Mouse (Mus musculus) CD4-positive helper T cell, adult 2 months (primary cell): ENCODE measurements around the gene Ints13.

Experiments used
- DNase-seq: peaks from one replicate; pipeline ENCODE4 v3.0.0-alpha.2; 2012; ENCODE audit warnings: low read depth, missing footprints, low spot score

Ints13 gene

DNA sequence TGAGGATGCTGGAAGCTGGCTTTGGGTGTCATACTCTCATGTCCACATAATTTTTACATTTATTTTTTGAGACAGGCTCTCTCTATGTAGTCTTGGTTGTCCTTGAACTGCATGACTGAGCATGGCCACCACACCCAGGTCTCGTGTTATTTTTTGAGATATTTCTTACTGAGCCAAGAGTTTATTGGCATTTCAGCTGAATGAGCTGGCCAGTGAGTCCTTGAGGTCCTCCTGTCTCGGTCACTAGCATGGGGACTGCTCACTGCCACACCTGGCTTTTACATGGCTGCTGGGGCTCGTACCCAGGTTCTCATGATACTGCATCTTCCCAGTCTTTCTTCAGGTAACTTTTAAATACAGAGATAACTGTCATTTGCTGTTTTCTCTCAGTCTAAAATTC, 37.2 kb downstream of the Ints13 start:
- no peak for DNase-seq

DNA sequence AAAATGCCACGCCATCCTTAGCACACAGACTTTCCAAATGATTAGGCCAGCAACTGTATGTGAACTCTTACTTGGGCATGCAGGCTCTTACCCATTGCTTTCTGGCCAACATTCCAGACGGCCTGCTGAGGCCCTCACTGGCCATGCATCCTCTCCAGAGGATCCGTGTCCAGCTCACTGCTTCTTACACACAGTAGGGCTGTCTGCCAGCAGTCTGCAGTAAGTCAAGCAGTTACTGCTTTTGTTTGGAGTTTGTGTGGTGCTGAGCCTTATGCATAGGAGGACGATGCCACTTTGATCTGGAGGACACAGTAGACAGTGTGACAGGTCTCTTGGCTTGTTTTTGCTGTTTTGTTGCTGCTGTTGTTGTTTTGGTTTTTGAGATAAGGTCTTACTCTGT, 39.0 kb downstream of the Ints13 start:
- no peak for DNase-seq

DNA sequence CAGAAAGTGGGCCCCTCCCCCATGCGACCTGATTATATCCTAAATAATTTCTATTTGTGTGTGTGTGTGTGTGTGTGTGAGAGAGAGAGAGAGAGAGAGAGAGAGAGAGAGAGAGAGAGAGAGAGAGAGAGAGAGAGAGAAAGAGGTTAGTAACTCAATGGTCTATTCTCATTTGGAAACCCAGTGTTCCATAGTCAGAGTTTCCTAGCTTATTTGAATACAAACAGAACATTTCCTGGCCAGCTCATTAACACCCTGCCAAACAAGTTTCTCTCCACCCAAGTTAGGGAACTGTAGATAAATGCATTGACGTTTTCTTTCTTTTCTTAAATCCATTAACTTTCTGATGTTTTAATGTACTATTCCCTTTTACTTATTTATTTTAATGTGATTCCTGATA, 39.6 kb downstream of the Ints13 start:
- DNase-seq, result no peak

DNA sequence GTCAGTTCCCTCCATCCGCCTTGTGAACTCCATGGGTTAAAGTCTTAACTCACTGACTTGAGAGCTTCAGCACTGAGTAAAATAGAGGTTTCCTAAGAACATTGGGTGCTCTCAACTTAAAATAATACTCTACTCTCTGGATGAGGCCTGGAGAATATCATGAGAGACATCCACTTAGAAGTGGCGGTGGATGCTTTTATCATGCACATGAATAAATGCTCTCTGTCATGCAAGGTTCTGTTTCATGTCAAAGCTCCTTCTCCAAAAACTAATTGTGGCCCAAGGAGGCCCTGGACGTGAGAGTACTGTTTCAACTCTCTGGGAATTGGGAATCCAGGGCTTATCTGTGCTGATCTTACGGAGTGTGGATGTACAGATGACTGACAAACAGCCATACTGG, 40.5 kb downstream of the Ints13 start:
- DNase-seq, result no peak

DNA sequence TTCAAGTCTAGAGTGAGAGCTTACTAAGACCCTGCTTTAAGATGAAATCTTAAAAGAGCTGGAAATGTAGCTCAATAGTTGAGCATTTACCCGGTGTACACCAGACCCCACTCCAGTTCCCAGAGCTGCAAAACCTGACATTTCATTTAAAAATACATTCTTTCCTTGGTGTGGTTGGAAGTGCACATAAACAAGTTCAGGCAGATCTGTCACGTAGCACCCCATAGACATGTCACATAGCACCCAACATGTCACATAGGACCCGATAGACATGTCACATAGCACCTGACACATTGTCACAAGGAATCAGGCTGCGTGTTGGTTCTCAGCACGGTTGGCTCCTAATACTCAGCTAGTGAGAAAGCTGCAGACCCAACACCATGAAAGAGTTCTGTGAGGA, 42.1 kb downstream of the Ints13 start:
- no peak for DNase-seq

DNA sequence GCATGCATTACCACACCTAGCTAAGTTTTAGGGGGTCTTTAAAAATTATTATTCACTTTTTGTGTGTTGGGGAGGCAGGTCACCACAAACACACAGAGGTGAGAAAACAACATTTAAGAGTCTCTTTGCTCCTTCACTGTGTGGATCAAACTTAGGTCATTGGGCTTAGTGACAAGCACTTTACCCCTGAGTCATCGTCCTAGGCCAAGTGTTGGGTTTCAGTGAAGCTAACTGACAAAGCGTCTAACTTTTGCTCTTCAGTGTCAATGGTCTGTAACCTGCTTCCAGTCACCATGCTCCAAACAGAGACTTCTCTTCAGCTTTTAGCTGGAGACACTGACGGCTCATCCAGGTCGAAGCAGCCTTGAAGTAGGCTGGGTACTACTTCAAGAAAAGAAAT, 44.5 kb downstream of the Ints13 start:
- no peak for DNase-seq

DNA sequence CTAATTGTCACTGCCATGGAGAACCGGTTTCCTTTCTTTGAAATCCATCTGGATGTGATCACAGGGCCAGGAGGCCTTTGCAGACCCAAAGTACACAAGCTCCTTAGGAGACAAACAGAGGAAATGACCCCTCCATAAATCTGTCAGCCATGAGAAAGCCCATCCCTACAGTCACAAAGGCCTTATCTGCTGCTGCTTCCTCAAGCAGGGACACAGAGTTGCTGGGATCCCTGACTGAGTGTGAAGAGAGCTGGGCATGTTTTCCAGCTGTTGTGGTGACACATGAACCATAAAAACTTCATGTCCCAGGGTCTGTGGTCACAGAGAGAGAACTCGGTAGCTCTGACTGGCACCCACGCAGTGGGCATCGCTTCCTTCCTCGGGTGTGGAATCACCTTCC, 46.9 kb downstream of the Ints13 start:
- DNase-seq, result no peak

DNA sequence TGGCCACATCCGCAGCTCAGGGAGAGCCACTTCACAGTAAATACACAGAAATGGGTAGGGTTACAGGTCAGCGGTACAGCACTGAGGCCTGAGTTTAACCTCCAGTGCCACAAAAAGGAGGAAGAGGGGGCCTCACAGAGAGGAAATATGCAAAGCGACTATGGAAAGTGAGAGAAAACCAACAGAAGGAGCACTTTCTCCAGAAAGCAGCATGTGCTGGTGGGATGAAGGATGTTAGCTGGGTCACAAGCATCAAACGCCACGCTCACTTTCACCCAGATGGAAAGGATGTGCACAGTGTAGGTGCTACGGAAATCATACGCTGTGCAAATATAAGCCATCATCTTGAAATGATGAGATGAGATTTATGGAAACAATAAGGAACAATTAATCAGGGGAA, 47.3 kb downstream of the Ints13 start:
- DNase-seq, result no peak

DNA sequence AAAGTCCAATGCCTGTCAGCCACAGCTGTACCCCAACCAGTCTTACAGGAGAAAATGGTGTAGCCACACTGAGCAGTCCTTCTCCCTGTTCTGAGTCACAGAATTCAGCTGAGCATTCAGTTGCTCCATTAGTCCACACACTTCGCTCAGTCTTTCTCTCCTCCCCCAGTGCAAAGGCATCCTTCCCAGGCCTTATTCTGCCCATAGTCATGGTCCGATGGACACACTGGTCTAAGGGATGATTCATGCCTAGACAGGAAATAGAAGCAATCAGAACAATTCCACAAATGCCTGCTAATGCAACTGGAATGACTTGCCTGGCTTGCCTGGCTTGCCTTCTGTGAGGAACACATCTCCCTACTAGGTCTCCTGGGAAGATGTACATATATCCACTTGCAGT, 50.1 kb downstream of the Ints13 start:
- DNase-seq, result no peak

DNA sequence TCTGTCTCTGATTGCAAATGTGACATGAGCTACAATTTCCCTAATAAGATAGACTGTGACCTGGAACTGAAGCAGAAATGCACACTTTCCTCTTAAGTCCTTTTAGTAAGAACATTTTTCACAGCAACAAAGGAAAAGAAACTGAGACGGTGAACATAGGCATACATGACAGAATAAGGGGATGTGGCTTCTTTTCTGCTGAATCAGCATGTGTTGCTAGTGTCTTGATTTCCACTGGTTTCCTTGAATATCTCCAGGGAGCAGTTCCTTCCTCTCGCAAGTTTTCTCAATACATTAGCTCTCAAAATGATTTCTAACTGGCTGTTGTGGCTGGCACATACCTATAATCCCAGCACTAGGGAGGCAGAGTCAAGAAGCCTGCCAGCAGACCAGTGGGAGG, 52.1 kb downstream of the Ints13 start:
- DNase-seq, result no peak

DNA sequence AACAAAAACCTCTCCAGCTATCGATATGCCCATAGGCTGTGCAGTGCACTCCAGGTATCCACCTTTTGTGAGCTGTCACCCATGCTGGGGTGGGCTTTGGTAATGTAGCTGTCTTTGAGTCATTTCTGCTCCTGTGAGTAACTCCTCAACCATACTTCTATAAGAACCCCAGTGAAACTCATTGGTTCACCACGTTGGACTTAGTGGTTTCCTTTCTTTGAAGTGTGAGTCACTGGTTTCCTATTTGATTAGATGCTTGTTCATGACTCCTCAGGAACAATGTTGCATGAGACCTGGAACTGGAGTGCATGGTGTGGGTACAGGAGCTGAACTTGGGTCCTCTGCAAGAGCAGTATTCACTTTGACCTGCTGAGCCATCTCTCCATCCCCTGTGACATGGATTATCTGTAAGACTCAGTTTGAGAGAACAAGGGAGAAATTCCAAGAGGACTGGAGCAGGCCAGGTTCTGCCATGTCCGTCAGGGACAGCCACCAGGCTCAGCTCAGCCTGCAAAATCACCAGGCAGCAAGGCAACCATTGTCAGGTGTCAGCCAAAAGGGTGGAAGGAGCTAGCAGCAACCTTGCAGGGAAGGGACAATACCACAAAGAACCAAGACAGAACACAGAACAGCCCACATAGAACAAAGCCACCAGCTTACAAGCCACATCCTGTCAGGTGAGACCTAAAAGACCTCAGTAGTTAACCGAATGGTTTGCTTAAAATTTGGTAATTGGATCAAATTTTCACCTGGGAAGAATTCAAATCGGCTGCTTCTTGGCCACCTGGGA, 56.0 kb downstream of the Ints13 start:
- peak; percentile 78 for DNase-seq

DNA sequence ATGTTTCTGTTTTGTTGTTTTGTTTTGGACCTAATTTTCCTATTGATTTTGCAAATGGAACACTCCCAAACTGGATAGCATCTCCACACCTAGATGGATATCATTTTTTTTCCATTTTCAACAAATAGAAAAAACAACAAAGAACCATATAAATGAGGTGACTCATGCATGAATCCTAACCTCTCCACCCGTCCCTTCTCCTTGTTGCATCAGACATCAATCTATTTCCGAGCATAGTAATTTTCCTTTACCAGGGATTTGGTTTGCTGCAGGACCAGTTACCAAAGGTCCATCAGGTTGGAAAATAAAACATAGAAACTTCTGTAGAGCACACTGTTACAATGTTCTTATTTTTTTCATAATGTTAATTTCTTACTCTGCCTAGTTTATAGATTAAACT, 58.6 kb downstream of the Ints13 start:
- DNase-seq, result no peak

DNA sequence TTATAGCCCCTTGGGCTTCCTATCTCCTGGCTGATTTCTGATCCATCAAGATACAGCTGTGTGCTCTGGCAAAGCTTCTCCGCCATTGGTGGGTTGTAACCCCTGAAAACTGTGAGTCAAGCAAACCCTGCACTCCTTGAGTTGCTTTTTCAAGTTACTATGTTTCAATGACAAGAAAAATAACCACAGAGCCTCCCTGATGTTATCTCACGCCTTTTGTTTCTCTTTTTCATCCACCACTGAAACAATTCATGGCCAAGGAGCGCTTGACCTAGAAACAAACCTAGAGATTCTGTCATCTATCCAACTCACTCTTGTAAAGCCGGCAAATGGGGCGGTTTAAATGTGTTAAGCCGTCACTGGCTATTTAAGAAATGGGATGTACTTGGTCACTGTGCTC, 61.7 kb downstream of the Ints13 start:
- peak; percentile 48 for DNase-seq

DNA sequence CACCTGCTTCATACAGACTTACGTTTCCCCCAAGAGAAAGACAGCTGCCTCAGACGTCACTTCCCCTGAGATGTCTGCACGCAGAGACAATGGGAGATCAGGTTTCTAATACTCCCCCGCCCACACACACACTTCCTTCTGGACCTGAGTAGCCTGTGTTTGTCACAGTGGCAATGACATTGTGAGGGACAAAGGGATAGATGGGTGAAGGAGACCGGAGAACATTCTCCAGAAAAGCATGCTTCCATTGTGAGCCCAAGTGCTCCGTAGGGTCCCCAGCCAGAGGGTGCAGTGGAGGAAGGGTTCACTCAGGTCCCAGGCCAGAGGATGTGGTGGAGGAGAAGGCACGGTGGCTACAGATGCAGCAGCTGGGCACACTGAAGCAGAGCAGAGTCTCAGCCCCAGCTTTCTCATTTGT, 63.1 kb downstream of the Ints13 start:
- DNase-seq, result peak; percentile 27

DNA sequence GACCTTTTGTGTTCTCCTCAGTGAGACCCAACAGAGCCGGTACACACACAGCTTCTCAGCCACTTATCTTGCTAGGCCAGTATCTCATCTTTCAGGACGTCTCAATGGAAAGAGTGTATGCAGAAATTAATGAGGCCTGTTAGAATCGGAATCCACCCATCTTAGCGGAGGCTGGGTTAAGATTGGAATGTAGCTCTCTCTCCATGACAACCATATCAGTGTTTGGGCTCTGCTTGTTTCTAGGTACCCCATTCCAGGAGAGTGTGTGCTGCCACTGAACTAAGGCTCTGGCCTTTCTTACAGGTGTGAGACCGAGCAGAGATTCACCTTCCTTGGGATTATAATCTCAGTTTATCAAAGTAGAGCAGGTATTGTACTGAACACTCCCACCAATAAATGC, 63.7 kb downstream of the Ints13 start:
- no peak for DNase-seq

DNA sequence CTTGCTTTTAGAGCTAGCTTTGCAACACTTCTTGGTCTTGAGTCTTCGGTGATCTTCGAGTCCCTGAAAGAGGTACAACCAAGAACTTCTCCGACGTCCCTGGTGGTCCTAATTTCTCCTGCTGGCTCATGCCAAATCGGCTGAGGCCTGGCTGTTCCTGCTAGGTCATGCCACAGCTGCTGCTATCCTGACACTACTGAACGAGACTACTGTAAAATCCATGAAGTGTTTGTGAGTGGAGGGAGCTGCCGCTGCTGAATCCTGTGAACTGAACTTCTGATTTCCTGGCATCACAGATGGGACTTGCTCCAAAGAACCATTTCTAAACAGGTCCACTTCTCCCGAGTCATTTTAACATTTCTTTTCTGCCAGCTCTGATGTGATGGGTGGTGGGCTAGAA, 64.3 kb downstream of the Ints13 start:
- DNase-seq, result no peak

DNA sequence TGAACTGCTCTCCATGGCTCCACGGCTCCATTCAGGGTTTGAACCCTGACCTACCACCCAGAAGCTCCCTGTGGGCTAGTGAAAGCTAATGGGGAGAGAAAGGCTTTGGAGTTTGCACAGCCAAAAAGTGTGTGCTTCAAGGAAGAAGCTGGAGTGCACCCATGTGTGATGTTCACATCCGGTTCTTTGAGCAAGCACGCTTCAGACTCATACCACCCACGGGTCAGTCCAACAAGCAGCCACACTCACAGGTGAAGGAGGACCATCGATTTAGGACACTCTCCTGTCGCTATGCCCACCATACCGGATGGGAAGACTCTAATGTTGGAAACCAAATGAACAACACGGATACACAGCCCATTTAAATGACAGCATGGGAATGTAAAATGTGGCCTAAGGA, 66.1 kb downstream of the Ints13 start:
- no peak for DNase-seq

DNA sequence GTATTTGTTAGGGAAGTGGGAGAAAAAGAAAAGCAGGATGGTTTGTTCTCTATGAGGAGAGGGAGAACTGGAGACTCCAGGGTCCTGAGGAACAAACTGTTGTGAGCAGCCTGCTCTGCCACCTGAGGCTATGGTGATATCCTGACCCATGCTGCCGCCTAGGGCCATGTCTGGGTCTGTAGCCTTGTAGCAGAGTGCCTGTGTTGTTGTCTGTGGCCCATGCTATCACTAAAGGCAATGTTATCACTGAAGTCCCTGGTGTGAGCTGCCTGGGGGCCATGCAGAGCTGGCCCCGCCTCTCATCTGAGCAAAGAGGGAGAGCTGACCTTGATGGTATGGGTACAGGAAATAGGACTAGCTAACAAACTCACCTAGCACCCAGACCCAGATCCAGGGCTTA, 67.7 kb downstream of the Ints13 start:
- no peak for DNase-seq

DNA sequence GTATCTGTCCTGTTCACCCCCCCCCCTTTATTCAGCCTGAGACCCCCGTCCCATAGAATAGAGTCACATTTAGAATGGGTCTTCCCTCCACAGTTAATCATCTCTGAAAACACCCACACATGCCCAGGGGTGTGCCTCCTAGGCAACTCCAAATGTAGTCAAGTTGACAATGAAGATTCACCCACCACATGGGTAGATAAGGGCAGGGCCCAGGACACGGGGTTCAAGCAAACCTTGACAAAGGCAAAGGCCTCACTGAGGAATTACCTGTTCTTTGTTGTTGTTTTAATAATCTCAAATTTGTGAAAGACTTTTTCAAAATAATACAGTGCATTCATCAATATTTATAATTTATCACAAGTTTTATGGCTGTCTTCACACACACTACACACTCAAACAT, 73.2 kb downstream of the Ints13 start:
- DNase-seq, result no peak

DNA sequence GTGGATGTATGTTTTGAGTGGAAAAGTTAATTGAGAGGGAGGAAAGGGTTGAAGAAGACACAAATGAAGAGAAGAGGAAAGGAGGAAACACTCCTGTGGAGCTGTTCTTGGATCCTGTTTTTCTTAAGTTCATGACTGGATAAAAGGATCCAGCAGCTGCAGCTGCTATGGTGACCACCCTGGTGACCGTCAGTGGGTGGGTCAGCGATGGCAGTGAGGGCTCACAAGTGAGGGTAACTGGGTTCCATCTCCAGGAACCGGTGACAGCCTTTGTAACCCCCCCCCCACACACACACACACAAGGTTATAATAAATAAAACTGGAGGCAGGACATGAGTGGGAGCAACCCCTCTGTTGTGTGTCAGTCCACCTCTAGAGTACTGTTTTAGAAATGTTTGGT, 74.8 kb downstream of the Ints13 start:
- DNase-seq, result no peak

DNA sequence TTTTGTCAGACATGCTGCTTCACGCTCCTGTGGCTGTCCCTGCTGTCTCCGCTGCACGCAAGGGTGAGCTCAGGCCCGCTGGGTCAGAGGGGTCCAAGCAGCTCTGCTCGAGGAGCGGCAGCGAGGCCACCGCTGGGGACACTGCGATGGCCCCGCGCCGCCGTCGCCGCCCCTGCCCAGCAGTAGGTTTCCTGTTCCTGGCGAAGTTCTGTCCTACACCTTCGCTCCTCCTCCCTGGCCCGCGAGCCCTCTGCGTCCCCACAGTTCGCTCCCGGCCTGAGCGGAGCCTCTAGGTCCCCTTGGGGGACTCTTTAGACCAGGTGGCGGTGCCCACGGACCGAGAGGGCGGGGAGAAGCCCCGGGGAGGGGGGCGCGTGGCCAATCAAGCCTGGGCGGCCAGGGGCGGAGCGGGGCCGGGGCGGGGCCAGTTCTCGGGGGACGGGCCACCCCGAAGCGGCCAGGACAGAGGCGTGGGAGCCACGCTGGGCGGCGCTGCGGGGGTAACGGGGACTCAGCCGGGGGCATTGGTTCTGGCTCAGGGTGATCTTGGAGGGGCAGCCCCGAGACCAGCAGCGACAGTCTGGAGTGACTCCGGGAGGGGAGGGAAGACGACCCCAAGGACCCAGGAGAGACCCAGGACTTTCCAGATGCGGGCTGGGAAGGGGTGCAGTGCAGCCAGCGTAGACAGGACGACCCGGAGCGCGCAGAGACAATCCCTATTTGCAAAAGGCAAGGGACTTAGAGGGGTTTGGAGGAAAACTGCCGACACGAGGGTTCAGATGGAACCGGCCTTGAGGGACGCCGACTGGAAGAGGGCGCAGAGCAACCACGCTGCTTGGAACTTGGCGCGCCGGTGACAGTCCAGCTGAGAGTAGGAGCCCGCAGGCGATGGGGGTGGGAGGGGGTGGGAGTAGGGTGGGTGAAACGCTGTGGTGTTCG, 75.5 kb downstream of the Ints13 start, which contains the start of gene Itpr2:
Gene Itpr2 (minus strand): TSS at position 358 of the 939 bp plus-strand sequence.
- peak; percentile 82 for DNase-seq

DNA sequence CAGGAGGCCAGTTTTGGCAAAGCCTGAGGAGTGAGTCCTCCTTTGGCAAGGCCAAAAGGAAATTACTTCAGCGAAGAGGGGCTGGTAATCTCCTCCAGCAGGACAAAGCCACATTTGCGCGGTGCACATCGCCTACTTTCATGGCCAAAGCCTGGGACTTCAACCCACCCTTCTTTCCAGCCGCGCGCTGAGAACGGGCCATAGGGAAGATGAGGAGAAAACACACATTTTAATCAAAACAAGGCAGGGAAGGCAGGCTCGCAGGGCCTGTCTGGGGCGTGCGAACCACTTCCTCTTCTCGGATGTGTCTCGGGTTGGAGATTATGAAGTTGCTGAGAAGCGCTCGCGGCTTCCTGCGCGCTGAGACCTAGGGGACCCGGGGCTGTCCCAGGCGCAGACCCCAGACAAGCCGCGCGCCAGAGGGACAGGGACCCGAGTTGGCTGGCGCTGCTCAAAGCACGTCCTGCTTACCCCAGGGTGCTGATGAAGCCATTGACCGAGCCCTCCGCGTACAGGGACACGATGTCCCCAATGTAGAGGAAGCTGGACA, 76.2 kb downstream of the Ints13 start:
- peak; percentile 77 for DNase-seq

DNA sequence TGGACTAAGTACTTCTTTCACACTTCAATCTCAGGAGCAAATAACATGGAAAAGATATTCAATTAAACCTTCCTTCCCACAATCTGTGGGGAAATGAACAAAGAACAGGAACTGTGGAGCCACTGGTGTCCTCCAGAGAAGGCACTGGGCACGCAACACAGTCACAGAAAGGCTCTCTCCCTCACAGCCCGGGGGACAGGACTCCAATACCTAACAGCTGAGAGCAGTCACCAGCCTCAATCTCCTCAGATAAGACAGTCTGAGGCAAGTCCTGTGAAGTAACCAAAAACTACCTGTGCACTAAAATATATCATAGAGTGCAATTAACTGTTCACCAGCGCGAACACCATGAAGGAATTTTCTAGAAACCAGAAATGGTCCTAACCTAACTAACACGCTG, 76.9 kb downstream of the Ints13 start:
- DNase-seq, result no peak
